Mouse (Mus musculus): Measurements from ENCODE around the gene Ifit1bl1. TPM values are rescaled to one million over a fixed set of nuclear protein-coding genes. Genes with fewer than 3 reads are reported as not detected.
A peak's percentile ranks its signal among the peaks of the same experiment; 100 is the strongest.
"Not testable (repeated sequence)": the region's sequence is repeated elsewhere in the genome, so short reads cannot be mapped to it uniquely, and the experiment has no call there.

Gene Ifit1bl1
- polyA plus RNA-seq (2015; fragmentation: Nextera tagmentation; extraction: Ambion mirVana) = 0.53 and 0.59 TPM in 2 replicates

GRCm38 (mm10) chr19:34601888-34602287, at the start of gene Ifit1bl1:
Gene Ifit1bl1, minus strand, starts transcription at chr19:34601956.
- not testable (repeated sequence) for H3K4me3 ChIP-seq (replicated peaks); H3K27ac ChIP-seq; H3K4me1 ChIP-seq (replicated peaks); H3K36me3 ChIP-seq; H3K27me3 ChIP-seq (replicated peaks); H3K9ac ChIP-seq; H3K4me2 ChIP-seq (replicated peaks); H3K9me3 ChIP-seq
- peak; percentile 58; the same call in 1 of the 2 replicates for ATAC-seq
- 48% methylated on average over 1 of the region's 1 CpGs for WGBS

- no peak for ATAC-seq
- no peaks in the 10 kb centered on the region for H3K9me3 ChIP-seq
- H3K4me2 ChIP-seq (replicated peaks) = no peak overlapping the region
- no peaks in the 10 kb centered on the region for H3K27me3 ChIP-seq (replicated peaks)
- no peak overlapping the region for H3K4me3 ChIP-seq (replicated peaks)
- 87% methylated on average over 6 of the region's 6 CpGs for WGBS
- no peak overlapping the region for H3K9ac ChIP-seq
- H3K36me3 ChIP-seq = no peaks in the 10 kb centered on the region
- no peaks in the 10 kb centered on the region for H3K4me1 ChIP-seq (replicated peaks)
- H3K27ac ChIP-seq = no peak overlapping the region
These were observed 49.2 kb upstream of the Ifit1bl1 start for GRCm38 (mm10) chr19:34650997-34651396.

- H3K4me2 ChIP-seq (replicated peaks) = no peak overlapping the region
- H3K27me3 ChIP-seq (replicated peaks) = no peaks in the 10 kb centered on the region
- 85% methylated on average over 3 of the region's 3 CpGs for WGBS
- no peaks in the 10 kb centered on the region for H3K4me1 ChIP-seq (replicated peaks)
- H3K27ac ChIP-seq = no peak overlapping the region
- no peaks in the 10 kb centered on the region for H3K36me3 ChIP-seq
- H3K9me3 ChIP-seq = no peaks in the 10 kb centered on the region
- H3K9ac ChIP-seq = no peak overlapping the region
- no peak overlapping the region for H3K4me3 ChIP-seq (replicated peaks)
- ATAC-seq = no peak
These were observed 48.5 kb upstream of the Ifit1bl1 start for GRCm38 (mm10) chr19:34650276-34650675.

GRCm38 (mm10) chr19:34647630-34648029, 45.9 kb upstream of the Ifit1bl1 start:
- H3K9me3 ChIP-seq; H3K27ac ChIP-seq; H3K27me3 ChIP-seq (replicated peaks); H3K4me3 ChIP-seq (replicated peaks); H3K36me3 ChIP-seq; H3K9ac ChIP-seq; H3K4me2 ChIP-seq (replicated peaks); H3K4me1 ChIP-seq (replicated peaks); ATAC-seq: not testable (repeated sequence)
- 80% methylated on average over 8 of the region's 8 CpGs for WGBS

DNA sequence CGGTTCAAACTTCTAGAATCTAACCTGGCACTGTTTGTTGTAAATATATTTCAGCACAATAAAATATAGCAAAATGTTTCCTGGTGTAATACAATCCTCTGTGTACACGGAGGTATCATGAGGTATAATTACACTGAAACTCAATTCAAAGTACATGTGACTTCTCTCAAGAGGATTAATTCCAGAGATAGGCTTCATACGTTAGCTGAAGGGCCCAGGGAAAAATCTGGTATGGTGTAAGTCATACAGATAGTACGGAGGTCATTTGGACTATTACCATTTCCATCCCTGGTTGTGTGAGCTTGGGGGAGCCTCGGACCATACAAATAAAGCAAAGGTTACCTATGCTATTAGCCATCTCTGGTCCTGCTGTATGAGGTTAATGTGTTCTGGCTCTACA, 40.9 kb upstream of the Ifit1bl1 start:
- Histone ChIP-seq H3K27ac (no peak overlapping the region), H3K4me1 (replicated peaks) (no peaks in the 10 kb centered on the region), H3K9me3 (no peaks in the 10 kb centered on the region), H3K4me2 (replicated peaks) (no peak overlapping the region), H3K27me3 (replicated peaks) (no peaks in the 10 kb centered on the region), H3K36me3 (no peaks in the 10 kb centered on the region), H3K9ac (no peak overlapping the region), H3K4me3 (replicated peaks) (no peak overlapping the region)
- 63% methylated on average over 5 of the region's 5 CpGs for WGBS
- peak; percentile 52 for ATAC-seq

- peak; percentile 84 for ATAC-seq
- 26% methylated on average over 4 of the region's 4 CpGs for WGBS
- Histone ChIP-seq H3K4me3 (replicated peaks) (peak within 1 kb of the TSS; percentile 12), H3K9ac (no peak within 1 kb of the TSS), H3K4me2 (replicated peaks) (peak within 1 kb of the TSS; percentile 44), H3K9me3 (no peaks in the 10 kb centered on the region), H3K27me3 (replicated peaks) (no peaks in the 10 kb centered on the region), H3K36me3 (no peaks in the 10 kb centered on the region), H3K27ac (no peak within 1 kb of the TSS), H3K4me1 (replicated peaks) (no peaks in the 10 kb centered on the region)
These were observed 38.9 kb upstream of the Ifit1bl1 start, which contains the start of the genes Ifit1bl2 and Ifit1 for GRCm38 (mm10) chr19:34640623-34641022. Gene Ifit1bl2, minus strand, starts transcription at chr19:34640743. Gene Ifit1, plus strand, starts transcription at chr19:34640871.

GRCm38 (mm10) chr19:34636933-34637557, 35.3 kb upstream of the Ifit1bl1 start:
- no peak overlapping the region for H3K9ac ChIP-seq
- 5% methylated on average over 3 of the region's 3 CpGs for WGBS
- no peak overlapping the region for H3K27ac ChIP-seq
- ATAC-seq = peak; percentile 57; the same call in 1 of the 2 replicates
- H3K9me3 ChIP-seq = no peaks in the 10 kb centered on the region
- H3K4me1 ChIP-seq (replicated peaks) = no peaks in the 10 kb centered on the region
- no peaks in the 10 kb centered on the region for H3K27me3 ChIP-seq (replicated peaks)
- no peaks in the 10 kb centered on the region for H3K36me3 ChIP-seq
- no peak overlapping the region for H3K4me2 ChIP-seq (replicated peaks)
- H3K4me3 ChIP-seq (replicated peaks) = no peak overlapping the region

GRCm38 (mm10) chr19:34633484-34633883, 31.7 kb upstream of the Ifit1bl1 start:
- ATAC-seq = no peak
- no peak overlapping the region for H3K9ac ChIP-seq
- no peaks in the 10 kb centered on the region for H3K4me1 ChIP-seq (replicated peaks)
- H3K4me2 ChIP-seq (replicated peaks) = no peak overlapping the region
- H3K9me3 ChIP-seq = no peaks in the 10 kb centered on the region
- no peaks in the 10 kb centered on the region for H3K27me3 ChIP-seq (replicated peaks)
- WGBS = 57% methylated on average over 2 of the region's 2 CpGs
- H3K27ac ChIP-seq = no peak overlapping the region
- H3K4me3 ChIP-seq (replicated peaks) = no peak overlapping the region
- H3K36me3 ChIP-seq = no peaks in the 10 kb centered on the region

DNA sequence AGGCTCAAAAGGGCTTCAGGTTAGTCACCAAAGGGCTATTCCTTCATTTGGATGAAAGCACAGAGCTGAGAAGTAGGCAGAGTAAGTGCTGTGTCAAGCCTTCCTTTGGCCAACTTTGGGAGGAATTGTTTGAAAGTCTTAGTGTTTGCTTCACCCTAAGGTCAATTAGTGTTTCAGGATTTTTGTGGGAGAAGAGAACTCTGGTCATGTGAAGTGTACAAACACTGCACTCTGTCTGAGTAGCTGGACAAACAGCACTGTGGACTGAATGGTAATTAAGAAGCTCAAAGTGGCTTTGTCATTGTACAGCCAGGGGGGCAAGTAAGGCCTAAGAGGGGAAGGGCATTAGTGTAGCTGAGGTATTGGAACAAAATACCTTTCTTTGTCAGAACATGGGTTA, 29.7 kb upstream of the Ifit1bl1 start:
- Histone ChIP-seq H3K4me2 (replicated peaks) (no peak overlapping the region), H3K4me1 (replicated peaks) (no peaks in the 10 kb centered on the region), H3K27me3 (replicated peaks) (no peaks in the 10 kb centered on the region), H3K27ac (no peak overlapping the region), H3K9ac (no peak overlapping the region), H3K4me3 (replicated peaks) (no peak overlapping the region), H3K9me3 (no peaks in the 10 kb centered on the region), H3K36me3 (no peaks in the 10 kb centered on the region)
- ATAC-seq = no peak

DNA sequence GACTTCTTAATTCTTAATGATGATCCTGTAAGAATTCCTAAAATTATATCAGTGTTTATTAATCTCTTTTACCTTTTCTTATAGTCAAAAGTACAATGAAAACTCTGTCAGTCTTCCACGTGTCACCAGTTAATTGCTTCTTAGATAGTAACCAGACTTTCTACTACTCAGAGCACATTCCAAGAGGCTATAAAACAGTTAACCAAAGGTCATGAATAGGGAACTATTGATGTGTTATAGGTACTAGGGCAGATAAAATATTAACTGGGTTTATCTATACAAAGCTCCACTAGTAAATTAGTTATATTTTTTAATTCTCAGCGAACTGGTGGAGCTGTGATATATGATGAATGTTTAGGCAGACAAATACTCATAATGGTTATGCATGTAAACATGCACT, 25.7 kb upstream of the Ifit1bl1 start:
- H3K4me2 ChIP-seq (replicated peaks) = no peak overlapping the region
- WGBS = 26% methylated on average over 2 of the region's 2 CpGs

DNA sequence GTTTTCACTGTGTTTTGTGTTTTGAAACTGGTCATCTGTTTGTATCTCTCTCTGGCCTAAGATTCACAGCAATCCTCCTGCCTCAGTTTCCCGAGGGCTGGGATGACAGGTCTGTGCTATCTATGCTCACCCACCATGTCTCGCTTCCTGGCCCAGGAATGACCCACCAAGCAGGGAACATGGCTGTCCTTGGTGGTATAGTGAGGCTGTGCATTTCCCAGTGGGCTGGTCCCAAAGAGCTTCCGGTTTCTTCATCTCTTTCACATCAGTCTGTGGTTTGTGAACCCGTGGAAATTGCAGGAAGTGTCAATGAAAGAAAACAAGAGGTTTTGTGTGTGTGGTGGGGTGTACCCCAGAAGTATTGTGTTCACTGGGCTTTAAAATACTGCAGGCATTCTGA, 22.9 kb upstream of the Ifit1bl1 start:
- no peak overlapping the region for H3K9ac ChIP-seq
- ATAC-seq = no peak
- H3K27me3 ChIP-seq (replicated peaks) = no peaks in the 10 kb centered on the region
- no peaks in the 10 kb centered on the region for H3K36me3 ChIP-seq
- H3K4me1 ChIP-seq (replicated peaks) = no peaks in the 10 kb centered on the region
- no peak overlapping the region for H3K27ac ChIP-seq
- H3K4me2 ChIP-seq (replicated peaks) = no peak overlapping the region
- 82% methylated on average over 4 of the region's 4 CpGs for WGBS
- no peak overlapping the region for H3K4me3 ChIP-seq (replicated peaks)
- H3K9me3 ChIP-seq = no peaks in the 10 kb centered on the region

More for the DNA sequence above, 25.7 kb upstream of the Ifit1bl1 start:
- H3K4me3 ChIP-seq (replicated peaks) = no peak overlapping the region
- no peaks in the 10 kb centered on the region for H3K4me1 ChIP-seq (replicated peaks)
- no peak overlapping the region for H3K9ac ChIP-seq
- peak; percentile 79 for ATAC-seq
- H3K9me3 ChIP-seq = no peaks in the 10 kb centered on the region
- no peaks in the 10 kb centered on the region for H3K27me3 ChIP-seq (replicated peaks)
- H3K27ac ChIP-seq = no peak overlapping the region
- no peaks in the 10 kb centered on the region for H3K36me3 ChIP-seq

- Histone ChIP-seq H3K4me3 (replicated peaks) (no peak overlapping the region), H3K27me3 (replicated peaks) (no peaks in the 10 kb centered on the region), H3K9ac (no peak overlapping the region), H3K4me1 (replicated peaks) (no peaks in the 10 kb centered on the region), H3K36me3 (no peaks in the 10 kb centered on the region), H3K9me3 (no peaks in the 10 kb centered on the region), H3K4me2 (replicated peaks) (no peak overlapping the region), H3K27ac (no peak overlapping the region)
- no peak for ATAC-seq
- WGBS = 95% methylated on average over 6 of the region's 6 CpGs
These were observed 22.0 kb upstream of the Ifit1bl1 start for GRCm38 (mm10) chr19:34623781-34624180.

DNA sequence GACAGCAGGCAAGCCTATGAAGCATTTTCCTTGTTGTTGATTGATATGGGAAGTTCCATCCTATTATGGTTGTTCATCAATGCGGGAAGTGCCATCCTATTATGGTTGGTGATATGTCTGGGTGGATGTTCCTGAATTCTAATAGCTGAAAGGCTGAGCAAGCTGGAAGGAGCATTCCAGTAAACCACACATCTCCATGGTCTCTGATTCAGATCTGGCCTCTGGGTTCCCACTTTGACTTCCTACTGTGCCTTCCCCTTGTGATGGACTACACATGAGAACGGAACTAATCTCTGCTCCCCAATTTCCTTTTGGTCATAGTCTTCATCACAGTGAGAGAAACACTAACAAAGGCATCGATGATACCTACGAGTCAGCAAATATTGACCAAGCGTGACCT, 19.1 kb upstream of the Ifit1bl1 start:
- no peaks in the 10 kb centered on the region for H3K36me3 ChIP-seq
- 84% methylated on average over 5 of the region's 5 CpGs for WGBS
- H3K4me2 ChIP-seq (replicated peaks) = no peak overlapping the region
- ATAC-seq = no peak
- no peaks in the 10 kb centered on the region for H3K9me3 ChIP-seq
- no peak overlapping the region for H3K9ac ChIP-seq
- H3K27ac ChIP-seq = no peak overlapping the region
- no peak overlapping the region for H3K4me3 ChIP-seq (replicated peaks)
- no peaks in the 10 kb centered on the region for H3K27me3 ChIP-seq (replicated peaks)
- H3K4me1 ChIP-seq (replicated peaks) = no peaks in the 10 kb centered on the region
